Mouse (Mus musculus): ENCODE measurements around the gene Rbsn.

Rbsn gene

GRCm38 (mm10) chr6:92214773-92215449 lies at the start of gene Rbsn:
Rbsn (minus strand) TSS chr6:92214925.
- peak; percentile 96 for DNase-seq

GRCm38 (mm10) chr6:92261162-92261843 lies 46.6 kb upstream of the Rbsn start:
- no peak for DNase-seq

DNA sequence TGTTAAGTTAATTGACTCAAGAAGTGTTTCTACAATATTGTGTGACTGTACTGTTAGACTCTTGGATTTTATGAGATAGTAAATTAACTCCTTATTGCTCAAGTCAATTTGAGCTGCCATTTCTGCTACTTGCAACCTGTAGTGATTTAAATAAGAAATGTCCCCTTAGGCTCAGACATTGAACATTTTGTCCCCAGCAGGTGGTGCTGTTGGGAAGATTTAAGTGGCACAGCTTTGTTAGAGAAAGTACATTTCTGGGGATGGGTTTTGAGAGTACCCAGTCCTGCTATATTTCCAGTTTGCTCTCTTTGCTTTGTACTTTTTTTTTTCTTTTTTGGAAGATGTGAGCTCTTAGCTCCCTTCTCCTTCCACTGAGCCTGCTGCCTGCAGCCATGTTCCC lies 40.6 kb upstream of the Rbsn start:
- DNase-seq, result no peak

GRCm38 (mm10) chr6:92253253-92253870 lies 38.6 kb upstream of the Rbsn start:
- DNase-seq, result no peak

DNA sequence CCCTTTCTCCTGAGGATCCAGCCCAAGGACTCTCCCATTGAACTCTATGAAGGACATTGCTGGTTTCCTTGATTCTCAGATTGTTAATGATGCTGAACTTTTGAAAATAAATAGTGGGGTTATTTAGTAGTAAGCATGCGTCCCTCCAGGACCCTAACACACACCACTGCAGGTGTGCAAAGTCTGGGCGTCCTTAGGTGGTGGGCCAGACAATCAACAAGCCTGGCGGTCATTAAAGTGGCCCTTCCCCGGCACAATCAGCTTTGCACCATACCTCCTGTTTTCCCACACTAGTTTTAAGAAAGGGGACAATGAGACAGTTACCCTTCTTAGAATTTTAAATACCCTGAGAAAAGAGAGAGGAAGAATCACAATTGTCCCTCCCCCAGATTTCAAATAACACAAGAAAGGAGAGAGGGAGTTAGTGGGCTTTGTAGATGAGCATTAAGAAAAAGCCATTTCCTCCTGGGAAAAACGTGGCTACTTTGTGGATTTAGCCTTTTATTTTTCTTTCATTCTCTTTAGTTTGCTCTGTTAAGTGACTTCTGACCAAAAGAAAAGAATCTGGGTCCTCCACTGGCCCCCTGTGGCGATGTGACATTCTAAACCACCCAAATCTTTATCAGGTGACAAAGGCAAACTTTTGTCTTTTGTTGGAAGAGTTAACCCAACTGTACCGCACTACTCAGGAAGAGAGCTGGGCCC lies 32.6 kb upstream of the Rbsn start:
- DNase-seq, result no peak

DNA sequence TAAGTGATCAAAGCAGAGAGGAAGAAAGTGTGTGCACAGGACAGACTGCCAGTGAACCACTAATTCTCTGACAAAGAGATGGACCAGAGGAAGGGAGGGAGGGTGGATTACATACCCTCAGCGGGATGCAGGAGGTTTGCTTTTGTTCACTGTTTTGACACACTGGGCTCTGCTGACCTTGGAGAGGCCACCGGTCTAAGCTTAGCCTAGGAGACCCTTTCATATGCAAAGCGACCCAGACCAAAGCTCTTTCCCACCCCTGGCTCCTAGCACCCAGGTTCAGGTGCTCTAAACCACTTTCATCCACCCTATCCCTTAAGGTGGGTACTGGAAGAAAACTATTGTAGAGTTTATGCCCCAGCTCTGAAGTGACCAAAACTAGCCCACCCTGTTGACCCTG lies 31.6 kb upstream of the Rbsn start:
- peak; percentile 26 for DNase-seq

GRCm38 (mm10) chr6:92244591-92244990 lies 29.9 kb upstream of the Rbsn start, which contains the start of gene Trh:
Trh (minus strand) TSS chr6:92244650.
- DNase-seq, result peak; percentile 37

- peak; percentile 56 for DNase-seq
These were observed 26.6 kb upstream of the Rbsn start for GRCm38 (mm10) chr6:92241178-92241906.

DNA sequence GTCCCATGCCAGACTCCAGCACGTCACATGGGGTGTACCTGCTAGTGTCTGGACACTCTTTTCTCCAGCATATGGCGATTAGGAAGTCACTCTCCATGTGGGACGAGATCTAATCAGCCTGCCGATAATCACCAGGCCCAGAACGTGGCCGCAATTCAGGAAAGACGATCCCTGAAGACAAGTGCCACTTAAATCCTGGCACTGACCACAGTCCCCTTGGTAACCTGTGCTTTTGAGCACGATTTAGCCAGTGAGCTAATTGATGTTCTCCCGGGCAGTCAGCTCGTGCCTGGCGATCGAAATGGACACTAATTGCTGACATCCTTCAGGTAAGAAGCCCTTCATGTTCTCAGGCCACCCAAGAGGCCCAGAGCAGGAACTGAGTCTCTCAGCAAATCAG lies 20.3 kb upstream of the Rbsn start:
- no peak for DNase-seq

DNA sequence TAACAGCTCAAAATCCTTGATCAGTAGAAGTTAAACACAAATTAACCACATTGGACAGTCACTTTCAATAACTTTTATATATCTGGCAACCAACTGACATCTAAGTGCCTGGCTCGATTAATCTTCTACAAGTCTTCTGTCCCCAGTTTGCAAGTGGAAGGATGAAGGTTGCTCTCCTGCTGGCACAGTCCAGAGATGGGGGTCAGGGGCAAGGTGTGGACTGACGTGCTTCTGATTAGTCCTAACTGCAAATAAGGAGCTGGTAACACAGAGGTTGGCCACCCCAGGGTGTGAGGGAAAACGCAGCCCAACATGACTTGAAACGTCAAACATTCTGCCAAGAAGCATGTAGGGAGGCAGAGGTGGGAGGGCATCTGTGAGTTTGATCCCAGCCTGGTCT lies 17.0 kb upstream of the Rbsn start:
- DNase-seq, result no peak

DNA sequence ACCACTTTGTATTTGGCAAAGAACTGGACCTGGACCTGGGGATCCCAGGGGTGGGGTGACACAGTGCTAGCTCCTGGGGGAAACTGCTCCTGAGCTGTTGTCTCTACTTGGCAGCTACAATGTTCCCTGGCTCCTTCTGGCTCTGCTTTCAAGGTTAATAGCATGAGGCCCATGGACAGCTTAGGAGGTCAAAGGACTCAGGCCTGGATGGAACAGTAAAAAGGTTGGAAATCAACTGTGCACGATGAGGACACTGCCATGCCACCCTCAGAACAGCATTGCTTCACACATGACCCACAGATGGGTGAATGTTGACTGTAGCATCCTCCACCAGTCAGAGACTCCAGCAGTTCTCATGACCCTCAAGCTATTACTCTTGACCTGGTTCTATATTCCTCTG lies 16.6 kb upstream of the Rbsn start:
- no peak for DNase-seq

DNA sequence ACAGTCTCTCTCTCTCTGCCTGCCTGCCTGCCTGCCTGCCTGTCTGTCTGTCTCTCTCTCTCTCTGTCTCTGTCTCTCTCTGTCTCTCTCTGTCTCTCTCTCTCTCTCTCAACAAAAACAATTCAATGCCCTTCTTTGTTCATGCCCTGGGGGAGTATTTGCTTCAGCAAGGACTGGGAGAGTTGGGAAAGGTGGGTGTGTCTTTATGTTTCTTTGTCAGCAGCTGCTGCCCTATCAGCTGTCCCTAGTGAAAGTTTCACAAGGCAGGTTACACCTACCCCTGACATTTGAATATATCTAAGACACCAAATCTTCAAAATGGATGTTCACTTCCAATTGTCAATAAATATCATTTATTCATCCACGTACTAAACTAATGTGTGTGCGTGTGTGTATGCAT lies 14.9 kb upstream of the Rbsn start:
- DNase-seq, result no peak

- DNase-seq, result no peak
These were observed 14.4 kb upstream of the Rbsn start for GRCm38 (mm10) chr6:92229103-92229502.

GRCm38 (mm10) chr6:92224981-92225380 lies 10.3 kb upstream of the Rbsn start:
- no peak for DNase-seq

DNA sequence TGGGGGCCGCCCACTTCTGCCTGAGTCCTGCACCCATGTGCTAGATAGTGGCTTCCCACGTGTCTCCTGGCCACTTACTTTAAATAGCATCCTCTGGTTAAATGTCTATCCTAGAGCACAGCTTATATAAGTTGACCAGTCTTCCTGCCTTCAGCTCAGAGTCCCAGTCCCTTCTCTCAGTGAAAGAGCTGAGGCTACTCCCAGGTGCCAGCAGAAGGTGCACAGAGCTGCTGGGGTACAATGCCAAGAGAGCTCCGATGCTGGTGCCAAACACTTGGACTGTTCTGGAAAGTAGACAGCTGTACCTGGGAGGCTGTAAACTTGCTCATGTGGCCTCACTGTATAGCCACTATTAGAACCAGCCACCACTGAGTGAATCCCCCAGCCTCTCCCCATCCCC lies 7.3 kb upstream of the Rbsn start:
- DNase-seq, result no peak

GRCm38 (mm10) chr6:92221604-92222003 lies 6.9 kb upstream of the Rbsn start:
- no peak for DNase-seq

DNA sequence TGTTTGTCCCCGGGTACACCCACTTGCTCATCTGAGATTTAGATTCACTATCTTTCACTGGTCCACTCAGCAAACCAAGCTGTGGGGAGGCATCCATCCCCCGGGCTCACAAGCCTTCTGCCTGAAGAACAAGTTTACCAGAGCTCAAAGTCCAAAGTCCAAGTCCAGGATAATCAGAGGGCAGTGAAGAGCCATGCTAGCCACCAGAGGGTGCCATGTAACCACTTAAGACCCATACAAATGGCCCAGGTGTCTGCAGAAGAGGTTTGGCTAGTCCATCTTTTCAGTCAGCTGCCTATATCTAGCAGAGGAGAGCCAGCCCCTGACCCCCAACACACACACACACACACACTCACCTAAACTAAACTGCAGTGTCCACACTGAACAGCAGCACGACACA lies 4.7 kb upstream of the Rbsn start:
- DNase-seq, result peak; percentile 63

DNA sequence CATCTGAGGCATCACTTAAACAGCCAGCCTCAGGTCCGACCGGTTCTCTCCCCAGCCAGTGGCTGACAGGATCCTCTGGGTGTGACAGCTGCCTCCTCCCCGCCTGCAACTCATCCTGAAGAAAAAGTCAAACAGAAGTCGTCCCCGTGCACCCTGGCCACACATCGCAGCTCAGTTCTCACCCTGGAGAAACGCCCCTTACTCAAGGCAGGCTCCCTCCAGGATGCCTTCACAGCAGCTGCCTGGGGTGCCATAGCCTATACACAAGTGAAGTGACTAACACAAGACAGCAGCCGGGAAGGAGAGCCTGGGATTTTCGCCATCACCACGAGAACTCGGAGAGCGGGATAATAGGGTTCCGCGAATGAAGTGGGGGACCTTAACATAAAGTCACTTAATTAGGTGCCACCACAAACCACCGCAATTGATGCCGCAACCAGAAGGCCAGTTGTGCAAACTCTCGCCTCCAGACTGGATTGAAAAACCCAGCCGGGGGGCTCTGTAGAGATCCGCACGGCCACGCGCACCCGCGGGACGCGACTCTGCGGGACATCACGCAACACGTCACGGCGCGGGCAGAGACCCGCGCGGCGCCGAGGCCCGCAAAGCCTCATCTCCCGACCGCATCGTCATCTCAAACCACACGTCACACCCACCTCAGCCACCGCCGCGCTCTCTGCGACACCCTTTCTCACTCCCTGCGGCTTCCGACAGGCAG lies 511 bp downstream of the Rbsn start:
- no peak for DNase-seq

DNA sequence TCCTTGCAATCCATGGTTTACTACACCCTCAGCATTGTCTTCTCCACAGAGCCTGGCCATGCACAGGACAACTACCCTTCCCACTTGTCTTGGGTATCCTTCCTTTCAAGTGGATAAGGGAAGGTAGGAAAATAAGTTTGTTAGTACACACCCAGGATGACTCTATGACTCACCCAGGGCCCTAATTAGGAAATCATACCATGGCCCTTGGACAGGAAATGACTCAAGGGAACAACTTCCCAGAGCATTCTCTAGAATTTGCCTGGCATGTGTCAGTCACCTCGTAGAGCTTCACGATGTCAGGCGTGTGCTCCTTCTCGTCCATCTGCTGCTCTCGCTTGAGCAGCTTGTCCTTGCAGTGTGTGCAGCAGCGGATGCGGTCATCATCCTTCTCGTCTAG lies 15.3 kb downstream of the Rbsn start:
- DNase-seq, result no peak

- peak; percentile 34 for DNase-seq
These were observed 30.5 kb downstream of the Rbsn start for GRCm38 (mm10) chr6:92184178-92184577.

DNA sequence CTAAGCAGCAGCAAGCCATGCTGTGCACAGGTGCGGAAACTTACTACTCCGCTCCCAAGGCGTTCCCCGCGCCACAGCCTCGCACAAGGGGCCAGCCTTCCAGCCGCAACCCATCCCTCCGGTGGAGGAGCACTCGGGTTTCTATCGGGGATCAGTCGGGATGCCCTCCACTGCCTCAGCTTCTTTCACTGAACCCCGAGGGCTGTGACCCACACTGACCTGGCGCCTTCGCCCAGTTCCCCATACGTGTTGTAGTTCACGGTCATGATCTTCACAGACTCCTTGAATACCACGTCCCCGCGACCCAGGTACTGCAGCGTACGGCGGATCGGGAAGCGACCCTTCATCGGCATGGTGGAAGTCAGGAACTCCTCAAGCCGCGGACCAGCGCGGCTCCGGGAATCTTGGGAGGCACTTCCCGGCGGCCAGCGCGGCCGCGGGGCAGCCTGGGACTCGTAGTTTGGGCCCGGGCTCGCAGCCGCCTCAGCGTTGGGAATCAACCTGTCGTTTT lies 31.0 kb downstream of the Rbsn start, which contains the start of gene Mrps25:
Mrps25 (minus strand) TSS at position 413 of the 511 bp plus-strand sequence.
- peak; percentile 92 for DNase-seq

- no peak for DNase-seq
These were observed 38.3 kb downstream of the Rbsn start for GRCm38 (mm10) chr6:92176450-92176849.

All from embryo, embryonic 11 days (tissue).